Mouse (Mus musculus) forebrain, embryonic 16.5 days (tissue): ENCODE data around the gene Mrpl48. TPM values are rescaled to one million over a fixed set of nuclear protein-coding genes. Genes with fewer than 3 reads are reported as not detected.
A peak's percentile ranks its signal among the peaks of the same experiment; 100 is the strongest.

ENCODE experiments used
- ATAC-seq: fragments of 200-750 bp; cut with Nextera tagmentation; 2 replicates; pipeline ENCODE4 v1.8.0; 2017; ENCODE audit warnings: mild to moderate bottlenecking, moderate library complexity
- H3K27ac ChIP-seq: fragments of 300-500 bp; sonication (generic); 2 replicates; pipeline ENCODE4 v1.5.1; 2014; ENCODE audit warnings: low read length, control low read depth
- H3K27me3 ChIP-seq: fragments of 300-500 bp; sonication (generic); replicated peaks from 2 replicates; pipeline ENCODE4 v1.6.1; 2014; ENCODE audit warnings: low read length; ENCODE audit not compliant: control insufficient read depth, insufficient read depth
- H3K36me3 ChIP-seq: fragments of 300-500 bp; sonication (generic); 2 replicates; pipeline ENCODE4 v1.6.1; 2014; ENCODE audit not compliant: control insufficient read depth, insufficient read depth
- H3K4me1 ChIP-seq: fragments of 300-500 bp; sonication (generic); replicated peaks from 2 replicates; pipeline ENCODE4 v1.6.1; 2014; ENCODE audit warnings: low read length; ENCODE audit not compliant: control insufficient read depth, insufficient read depth
- H3K4me2 ChIP-seq: fragments of 300-500 bp; sonication (generic); 2 replicates; pipeline ENCODE4 v1.6.1; 2014; ENCODE audit warnings: mild to moderate bottlenecking, low read length, control low read depth
- H3K4me3 ChIP-seq: fragments of 300-500 bp; sonication (generic); replicated peaks from 2 replicates; pipeline ENCODE4 v1.5.1; 2014; ENCODE audit warnings: mild to moderate bottlenecking, low read length, control low read depth
- H3K9ac ChIP-seq: fragments of 300-500 bp; sonication (generic); replicated peaks from 2 replicates; pipeline ENCODE4 v1.6.1; 2014; ENCODE audit warnings: low read depth, low read length, control low read depth
- H3K9me3 ChIP-seq: fragments of 300-500 bp; sonication (generic); 2 replicates; pipeline ENCODE4 v1.6.1; 2016; ENCODE audit warnings: low read length; ENCODE audit not compliant: control insufficient read depth
- WGBS: fragments of 180-500 bp; shearing (Covaris S2); extraction: QIAGEN DNeasy Blood & Tissue Kit; methylation state at CpG from one replicate; pipeline ENCODE4 v1.1.7; 2014; 5-methylcytosine and 5-hydroxymethylcytosine counted together
- polyA plus RNA-seq: library from polyadenylated mRNA; unstranded; fragments of >200 nt; fragmentation: Nextera tagmentation; extraction: Ambion mirVana; gene quantifications from 2 replicates; pipeline ENCODE4 v1.2.1, GENCODE M21; 2015

The Mrpl48 gene
- polyA plus RNA-seq, 1 experiment from 2014 or later: 70.1 TPM

DNA sequence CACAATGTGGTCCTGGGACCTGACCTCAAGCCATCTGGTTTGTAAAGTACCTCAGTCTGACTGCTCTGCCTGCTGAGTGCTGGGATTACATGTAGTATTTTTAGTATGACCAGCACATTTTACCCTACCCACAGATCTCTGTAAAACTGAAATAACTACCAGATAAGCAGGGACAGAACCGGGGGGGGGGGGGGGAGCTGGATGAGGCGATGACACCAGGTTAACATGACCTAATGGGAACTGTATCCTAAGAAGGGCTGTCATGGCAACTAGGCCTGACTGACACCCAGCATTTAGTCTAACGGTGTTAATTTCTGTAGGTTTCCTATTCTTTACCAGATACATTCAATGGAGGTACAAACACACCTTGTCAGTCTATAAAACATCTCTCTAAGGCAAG lies 58.3 kb downstream of the Mrpl48 start:
- ATAC-seq: no peak
- Histone ChIP-seq H3K27me3 (no peaks in the 10 kb centered on the region), H3K4me2 (no peak overlapping the region), H3K27ac (no peak overlapping the region), H3K4me3 (no peak overlapping the region), H3K9me3 (no peaks in the 10 kb centered on the region), H3K9ac (no peak overlapping the region), H3K4me1 (peaks cover 3% of the 10 kb centered on the region), H3K36me3 (no peaks in the 10 kb centered on the region)
- 98% methylated on average over 3 of the region's 3 CpGs for WGBS

DNA sequence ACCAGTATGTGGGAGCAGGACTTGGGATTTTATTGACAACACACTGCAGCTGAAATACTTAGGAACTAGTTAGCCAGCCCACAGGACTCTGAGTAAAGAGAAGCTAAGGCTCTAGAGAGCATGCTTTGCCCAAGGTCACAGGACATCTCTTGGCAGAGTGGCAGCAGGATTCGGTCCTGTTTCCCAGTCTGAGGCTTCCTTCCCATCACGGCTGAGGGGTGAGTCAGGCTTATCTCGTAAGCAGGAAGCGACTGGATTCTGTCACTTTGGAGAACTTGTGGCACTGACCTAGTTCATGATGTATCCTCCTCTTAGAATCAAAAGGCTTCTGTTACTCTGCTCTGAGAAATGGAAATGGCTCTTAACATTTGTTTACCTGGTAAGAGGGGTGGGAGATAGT lies 60.5 kb downstream of the Mrpl48 start:
- H3K9me3 ChIP-seq: no peaks in the 10 kb centered on the region
- H3K4me2 ChIP-seq: no peak overlapping the region
- no peak for ATAC-seq
- WGBS: 81% methylated on average over 4 of the region's 4 CpGs
- H3K27ac ChIP-seq: no peak overlapping the region
- H3K4me3 ChIP-seq: no peak overlapping the region
- no peaks in the 10 kb centered on the region for H3K4me1 ChIP-seq
- no peaks in the 10 kb centered on the region for H3K36me3 ChIP-seq
- H3K27me3 ChIP-seq: no peaks in the 10 kb centered on the region
- no peak overlapping the region for H3K9ac ChIP-seq

DNA sequence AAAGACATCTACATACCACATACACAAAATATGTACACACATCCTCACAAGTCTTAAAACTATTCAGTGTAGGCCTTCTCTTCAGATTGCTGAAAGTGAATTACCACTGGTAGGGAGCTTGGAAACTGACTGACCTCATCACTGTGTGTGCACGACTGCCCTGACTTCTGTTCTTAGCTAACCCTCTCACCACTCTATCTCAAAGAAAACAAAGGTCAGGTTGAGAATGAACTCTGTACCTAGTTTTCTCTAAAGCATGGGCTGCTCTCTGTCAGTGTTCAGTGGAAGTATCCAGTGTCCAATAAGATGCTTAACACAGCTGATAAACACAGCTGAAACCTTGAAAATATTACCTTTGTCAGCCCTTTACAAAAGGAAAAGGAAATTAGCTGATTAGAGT lies 63.7 kb downstream of the Mrpl48 start:
- H3K4me3 ChIP-seq: no peak overlapping the region
- peaks cover 7% of the 10 kb centered on the region for H3K36me3 ChIP-seq
- no peak overlapping the region for H3K9ac ChIP-seq
- H3K27me3 ChIP-seq: no peaks in the 10 kb centered on the region
- H3K9me3 ChIP-seq: no peaks in the 10 kb centered on the region
- no peak overlapping the region for H3K27ac ChIP-seq
- H3K4me1 ChIP-seq: no peaks in the 10 kb centered on the region
- ATAC-seq: no peak
- WGBS: 73% methylated on average over 1 of the region's 1 CpGs
- no peak overlapping the region for H3K4me2 ChIP-seq

DNA sequence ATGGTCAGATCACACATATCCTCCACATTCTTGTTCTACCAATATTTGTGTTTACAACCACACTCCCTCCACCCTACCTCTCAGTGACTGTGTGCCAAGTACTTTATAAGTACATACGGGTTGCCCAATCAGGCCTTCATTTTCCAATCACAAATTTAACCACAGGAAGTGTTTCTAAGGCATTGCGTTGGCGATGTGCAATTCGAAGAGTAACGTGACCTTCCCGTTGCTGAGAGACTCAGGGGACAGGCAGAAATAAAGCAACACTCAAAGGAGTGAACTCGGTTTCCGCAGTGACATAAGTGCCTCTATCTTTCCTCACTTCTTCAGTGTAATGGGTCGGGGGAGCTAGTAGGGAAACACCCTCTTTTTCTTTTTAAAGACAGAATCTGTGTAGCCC lies 68.6 kb downstream of the Mrpl48 start:
- H3K4me3 ChIP-seq: no peak overlapping the region
- H3K27ac ChIP-seq: no peak overlapping the region
- no peak for ATAC-seq
- no peaks in the 10 kb centered on the region for H3K27me3 ChIP-seq
- no peaks in the 10 kb centered on the region for H3K9me3 ChIP-seq
- peaks cover 10% of the 10 kb centered on the region for H3K4me1 ChIP-seq
- no peak overlapping the region for H3K4me2 ChIP-seq
- WGBS: 97% methylated on average over 9 of the region's 9 CpGs
- no peak overlapping the region for H3K9ac ChIP-seq
- peaks cover 12% of the 10 kb centered on the region for H3K36me3 ChIP-seq

DNA sequence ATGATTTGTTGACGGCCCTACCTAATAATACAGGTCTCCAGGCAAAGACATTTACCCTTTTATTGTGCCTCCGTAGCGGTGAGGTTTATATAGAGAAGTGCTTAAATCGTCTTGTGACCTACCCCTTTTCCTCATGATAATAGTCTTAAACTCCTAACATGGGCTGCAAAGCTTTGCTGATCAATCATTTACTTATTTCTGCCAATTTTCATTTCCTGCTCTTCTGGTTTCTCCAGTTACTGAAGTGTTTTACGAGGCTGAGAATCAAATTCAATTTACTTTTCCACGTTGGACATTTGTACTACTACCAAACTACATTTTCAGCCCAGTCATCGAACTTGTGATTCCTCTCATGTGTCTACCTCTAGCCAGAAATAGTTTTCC lies 70.6 kb downstream of the Mrpl48 start:
- peaks cover 12% of the 10 kb centered on the region for H3K36me3 ChIP-seq
- peak overlapping the region; percentile 69 for H3K9ac ChIP-seq
- H3K4me1 ChIP-seq: peaks cover 10% of the 10 kb centered on the region
- no peak overlapping the region; the same call in 1 of the 2 replicates for H3K27ac ChIP-seq
- H3K27me3 ChIP-seq: no peaks in the 10 kb centered on the region
- H3K4me2 ChIP-seq: peak overlapping the region; percentile 72
- 32% methylated on average over 7 of the region's 7 CpGs for WGBS
- ATAC-seq: no peak
- no peaks in the 10 kb centered on the region for H3K9me3 ChIP-seq
- peak overlapping the region; percentile 61 for H3K4me3 ChIP-seq

DNA sequence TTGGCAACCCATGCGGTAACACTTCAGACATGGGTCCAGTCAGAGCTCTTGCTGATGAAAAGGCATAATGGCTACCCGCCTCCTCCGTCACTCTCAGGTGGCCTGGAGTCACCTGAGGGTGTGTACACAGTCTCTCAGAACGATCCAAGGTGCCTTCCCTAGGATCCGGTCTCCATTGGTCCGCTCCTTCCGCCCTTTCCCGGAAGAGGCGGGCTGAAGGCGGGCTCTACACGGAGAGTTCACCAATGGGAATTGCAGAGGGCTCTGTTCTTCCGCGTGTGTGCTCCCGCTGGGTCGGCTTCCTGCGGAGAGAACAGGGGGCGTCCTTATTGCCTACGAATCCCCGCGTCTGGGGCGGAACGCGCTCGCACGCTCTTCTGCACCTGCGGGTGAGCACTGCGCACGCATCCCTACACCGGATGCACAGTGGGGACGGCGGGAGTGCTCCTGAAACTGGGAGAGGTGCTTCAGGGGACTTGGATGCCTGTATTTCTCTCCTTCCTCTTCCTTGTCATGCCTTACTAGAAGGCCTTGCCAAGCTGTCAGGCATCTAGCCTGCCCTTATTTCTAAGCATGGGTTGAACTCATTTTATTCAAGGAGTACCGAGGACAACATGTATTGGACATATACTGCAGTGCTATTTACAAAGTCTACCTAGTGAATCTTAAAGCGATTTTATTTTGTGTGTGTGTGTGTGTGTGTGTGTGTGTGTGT lies 71.1 kb downstream of the Mrpl48 start, which contains the start of gene Coa4:
TSS of gene Coa4 (plus strand) at position 268 of the 715 bp plus-strand sequence.
- peak within 1 kb of the TSS; percentile 72 for H3K4me2 ChIP-seq
- H3K27me3 ChIP-seq: no peaks in the 10 kb centered on the region
- H3K27ac ChIP-seq: peak within 1 kb of the TSS; percentile 80
- WGBS: under 1% methylated on average over 33 of the region's 33 CpGs
- H3K36me3 ChIP-seq: peaks cover 12% of the 10 kb centered on the region
- H3K9me3 ChIP-seq: no peaks in the 10 kb centered on the region
- H3K9ac ChIP-seq: peak within 1 kb of the TSS; percentile 69
- peak within 1 kb of the TSS; percentile 61 for H3K4me3 ChIP-seq
- H3K4me1 ChIP-seq: peaks cover 10% of the 10 kb centered on the region
- peak; percentile 100 for ATAC-seq

DNA sequence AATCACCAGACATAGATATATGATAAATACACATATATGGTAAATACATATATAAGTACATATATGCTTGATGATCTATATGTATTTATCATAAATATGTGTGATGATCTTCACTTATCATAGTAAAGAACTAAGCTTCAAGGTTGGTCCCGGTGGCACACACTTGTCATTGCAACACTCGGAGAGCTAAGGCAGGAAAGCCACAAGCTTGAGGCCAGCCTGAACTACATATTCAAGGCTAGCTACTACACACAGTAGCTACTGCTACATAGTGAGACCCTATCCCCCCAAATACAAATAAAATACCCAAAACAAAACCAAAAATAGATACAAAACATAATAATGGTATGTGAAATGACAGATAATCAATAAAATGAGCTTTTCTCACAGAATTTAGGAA lies 72.3 kb downstream of the Mrpl48 start:
- Histone ChIP-seq H3K4me1 (peaks cover 10% of the 10 kb centered on the region), H3K36me3 (peaks cover 12% of the 10 kb centered on the region), H3K4me2 (no peak overlapping the region), H3K27ac (no peak overlapping the region), H3K4me3 (no peak overlapping the region), H3K27me3 (no peaks in the 10 kb centered on the region), H3K9ac (no peak overlapping the region), H3K9me3 (no peaks in the 10 kb centered on the region)
- no peak for ATAC-seq
- WGBS: 76% methylated on average over 2 of the region's 2 CpGs

DNA sequence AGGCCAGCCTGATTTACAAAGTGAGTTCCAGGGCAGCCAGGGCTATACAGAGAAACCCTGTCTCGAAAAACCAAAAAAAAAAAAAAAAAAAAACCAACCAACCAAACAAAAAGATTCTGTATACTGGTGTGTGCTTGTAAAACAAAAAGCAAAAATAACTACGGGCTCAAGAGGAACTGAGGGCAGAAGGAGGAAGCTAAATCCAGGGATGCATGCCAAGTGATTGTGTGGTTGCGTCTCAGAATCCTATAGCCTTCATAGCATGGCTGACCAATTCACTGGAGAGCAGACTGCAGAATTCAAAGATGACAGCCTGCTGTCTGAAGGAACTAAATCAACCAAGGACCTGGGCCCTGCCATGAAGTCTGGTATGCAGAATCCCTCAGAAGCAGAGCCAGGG lies 73.9 kb downstream of the Mrpl48 start:
- H3K27ac ChIP-seq: no peak overlapping the region
- no peak for ATAC-seq
- no peak overlapping the region for H3K9ac ChIP-seq
- H3K27me3 ChIP-seq: no peaks in the 10 kb centered on the region
- H3K36me3 ChIP-seq: peaks cover 3% of the 10 kb centered on the region; the same call in 1 of the 2 replicates
- no peaks in the 10 kb centered on the region for H3K9me3 ChIP-seq
- WGBS: 87% methylated on average over 3 of the region's 3 CpGs
- H3K4me2 ChIP-seq: no peak overlapping the region
- no peak overlapping the region for H3K4me3 ChIP-seq
- peaks cover 10% of the 10 kb centered on the region for H3K4me1 ChIP-seq

DNA sequence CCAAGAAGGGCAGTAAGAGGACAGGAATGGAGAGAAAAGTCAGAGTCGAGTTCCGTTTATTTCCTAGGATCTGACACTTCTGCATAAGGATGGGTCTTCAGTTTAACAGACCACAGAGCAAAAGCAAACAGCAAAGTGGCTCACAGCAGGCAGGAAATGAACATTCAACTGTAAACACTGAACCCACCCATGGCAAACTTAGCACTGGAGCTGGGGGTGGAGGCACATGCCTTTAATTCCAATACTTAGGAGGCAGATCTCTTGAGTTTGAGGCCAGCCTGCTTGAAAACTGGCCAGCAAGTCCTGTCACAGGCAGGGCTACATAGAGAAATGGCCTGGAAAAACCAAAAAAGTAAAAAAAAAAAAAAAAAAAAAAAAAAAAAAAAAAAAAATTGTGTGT lies 74.6 kb downstream of the Mrpl48 start:
- Histone ChIP-seq H3K27ac (no peak overlapping the region), H3K9me3 (no peaks in the 10 kb centered on the region), H3K27me3 (no peaks in the 10 kb centered on the region), H3K4me3 (no peak overlapping the region), H3K9ac (no peak overlapping the region), H3K36me3 (no peaks in the 10 kb centered on the region), H3K4me1 (peaks cover 10% of the 10 kb centered on the region), H3K4me2 (no peak overlapping the region)
- ATAC-seq: no peak
- 76% methylated on average over 2 of the region's 2 CpGs for WGBS

DNA sequence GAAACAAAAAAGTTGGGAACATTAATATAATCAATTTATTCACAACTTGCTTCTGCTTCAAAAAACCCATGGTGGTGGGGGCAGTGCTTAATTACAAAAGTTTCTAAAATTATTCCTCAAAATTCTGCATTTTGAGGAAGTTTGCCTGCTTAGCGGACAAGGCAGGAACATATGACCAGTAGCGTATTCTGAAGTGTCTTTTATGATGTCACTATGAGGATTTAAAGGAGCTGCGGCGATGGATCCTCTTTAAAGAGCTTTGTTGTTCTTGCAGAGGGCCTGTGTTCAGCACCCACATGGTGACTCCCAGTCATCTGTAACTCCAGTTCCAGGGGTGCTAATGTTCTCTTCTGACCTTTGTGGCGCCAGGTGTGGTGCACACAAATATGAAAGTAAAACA lies 77.3 kb downstream of the Mrpl48 start:
- H3K4me3 ChIP-seq: no peak overlapping the region
- H3K4me1 ChIP-seq: no peaks in the 10 kb centered on the region
- ATAC-seq: no peak
- H3K9ac ChIP-seq: no peak overlapping the region
- 93% methylated on average over 5 of the region's 5 CpGs for WGBS
- H3K36me3 ChIP-seq: no peaks in the 10 kb centered on the region
- H3K27me3 ChIP-seq: no peaks in the 10 kb centered on the region
- H3K9me3 ChIP-seq: no peaks in the 10 kb centered on the region
- H3K4me2 ChIP-seq: no peak overlapping the region
- no peak overlapping the region for H3K27ac ChIP-seq
